Mouse (Mus musculus): Measurements from ENCODE around the gene Mrpl9.

The Mrpl9 gene

DNA sequence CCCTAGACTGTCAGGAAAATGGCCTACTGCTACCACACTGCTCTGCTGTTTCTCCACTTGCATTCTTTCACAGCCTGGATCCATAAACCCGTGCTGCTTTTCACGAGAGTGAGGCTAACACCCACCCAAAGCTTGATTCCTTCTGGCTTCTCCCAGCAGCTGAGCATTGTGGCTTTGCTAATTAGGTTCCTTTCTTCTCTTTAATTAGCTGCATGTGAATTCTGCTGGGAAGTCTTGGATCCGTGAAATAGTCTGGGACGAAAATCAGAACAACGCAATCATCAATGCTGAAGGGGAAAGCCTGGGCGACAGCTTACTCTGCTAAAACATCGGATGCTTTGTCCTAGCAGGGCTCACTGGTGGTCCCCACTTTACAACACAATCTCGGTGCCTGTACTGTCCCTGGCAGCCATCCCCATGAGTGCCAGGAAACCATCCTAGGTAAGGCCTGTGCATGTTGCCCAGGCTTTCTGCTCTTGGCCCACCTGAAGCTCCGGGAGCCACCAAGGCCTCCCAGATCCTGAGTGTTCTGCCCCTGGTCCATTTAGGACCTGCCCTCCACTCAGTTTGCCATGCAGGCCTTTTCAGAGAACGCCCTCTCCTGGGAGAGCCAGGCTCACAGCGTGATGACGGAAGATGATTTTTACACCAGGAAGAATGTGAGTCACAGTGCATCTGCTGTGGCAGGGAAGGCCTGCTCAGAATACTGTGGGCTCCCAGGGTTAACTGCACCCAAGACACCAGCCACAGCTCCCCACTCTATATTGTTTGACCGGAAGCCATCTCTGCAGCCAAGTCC lies 22.7 kb downstream of the Mrpl9 start:
- DNase-seq: no peak

DNA sequence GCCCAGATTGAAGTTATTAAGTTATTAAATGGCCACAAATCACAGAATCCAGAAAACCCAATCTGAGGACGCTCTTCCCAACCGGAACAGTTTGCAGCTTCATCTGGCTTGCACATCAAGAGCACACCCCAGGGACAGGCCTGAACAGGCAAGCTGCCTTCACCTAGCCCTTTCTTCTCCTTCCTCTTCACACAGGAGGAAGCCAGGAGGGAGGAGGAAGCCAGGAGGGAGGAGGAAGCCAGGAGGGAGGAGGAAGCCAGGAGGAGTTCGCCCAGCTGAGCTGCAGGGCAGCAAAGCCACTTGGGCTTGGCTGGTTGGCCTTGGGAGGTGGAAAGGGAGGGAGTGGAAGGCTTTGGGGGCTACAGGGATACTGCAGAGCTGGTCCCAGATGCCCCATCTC lies 25.8 kb downstream of the Mrpl9 start:
- no peak for DNase-seq

- peak; percentile 14 for DNase-seq
Observed at GRCm38 (mm10) chr3:94472447-94473114, 29.5 kb downstream of the Mrpl9 start.

- no peak for DNase-seq
Observed at GRCm38 (mm10) chr3:94473115-94473505, 30.0 kb downstream of the Mrpl9 start.

- DNase-seq: no peak
Observed at GRCm38 (mm10) chr3:94473567-94474232, 30.6 kb downstream of the Mrpl9 start.

- DNase-seq: peak; percentile 48
Observed at GRCm38 (mm10) chr3:94476301-94477035, 33.4 kb downstream of the Mrpl9 start.

DNA sequence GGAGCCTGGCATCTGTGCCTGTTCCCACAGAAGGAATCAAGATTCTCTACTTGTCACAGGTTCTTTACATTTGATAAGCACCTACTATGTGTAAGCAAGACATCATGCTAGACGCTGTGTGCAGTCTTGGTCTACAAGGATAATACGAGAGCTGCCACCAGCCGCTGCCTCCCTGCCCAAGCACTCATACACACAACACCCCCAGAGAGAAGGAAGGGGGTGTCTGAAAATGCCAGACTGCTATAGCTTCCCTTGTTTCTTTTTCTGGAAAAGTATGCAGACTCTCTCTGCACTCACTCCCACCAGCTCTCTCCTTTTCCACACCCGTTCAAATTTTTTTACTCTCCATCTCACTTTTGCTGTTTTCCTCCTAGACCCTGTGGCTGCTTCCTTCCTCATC lies 34.3 kb downstream of the Mrpl9 start:
- DNase-seq: no peak

- no peak for DNase-seq
Observed at GRCm38 (mm10) chr3:94477981-94478422, 34.9 kb downstream of the Mrpl9 start, which contains the start of gene Celf3. Gene Celf3, plus strand, starts transcription at chr3:94478295.

GRCm38 (mm10) chr3:94478591-94479169 lies 35.6 kb downstream of the Mrpl9 start:
- no peak for DNase-seq

DNA sequence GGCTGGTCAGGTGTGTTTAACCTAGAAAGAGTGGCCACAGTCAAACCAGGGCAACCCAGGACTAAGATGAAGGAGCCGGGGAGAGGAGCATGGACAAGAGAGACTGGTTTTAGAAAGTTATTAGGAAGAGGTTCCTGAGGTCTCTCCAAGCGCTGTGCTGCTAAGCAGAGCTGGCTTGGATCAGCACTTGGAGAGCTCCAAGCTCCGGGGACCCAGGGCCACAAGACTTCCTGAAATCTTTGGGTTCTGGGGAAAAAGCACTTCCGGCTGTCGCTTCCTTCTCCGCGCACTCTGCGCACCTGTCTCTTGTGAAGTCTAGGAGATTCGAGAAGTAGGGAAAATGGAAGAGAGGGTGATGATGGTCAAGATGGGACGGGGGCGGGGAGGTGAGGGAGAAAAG lies 36.4 kb downstream of the Mrpl9 start:
- no peak for DNase-seq

DNA sequence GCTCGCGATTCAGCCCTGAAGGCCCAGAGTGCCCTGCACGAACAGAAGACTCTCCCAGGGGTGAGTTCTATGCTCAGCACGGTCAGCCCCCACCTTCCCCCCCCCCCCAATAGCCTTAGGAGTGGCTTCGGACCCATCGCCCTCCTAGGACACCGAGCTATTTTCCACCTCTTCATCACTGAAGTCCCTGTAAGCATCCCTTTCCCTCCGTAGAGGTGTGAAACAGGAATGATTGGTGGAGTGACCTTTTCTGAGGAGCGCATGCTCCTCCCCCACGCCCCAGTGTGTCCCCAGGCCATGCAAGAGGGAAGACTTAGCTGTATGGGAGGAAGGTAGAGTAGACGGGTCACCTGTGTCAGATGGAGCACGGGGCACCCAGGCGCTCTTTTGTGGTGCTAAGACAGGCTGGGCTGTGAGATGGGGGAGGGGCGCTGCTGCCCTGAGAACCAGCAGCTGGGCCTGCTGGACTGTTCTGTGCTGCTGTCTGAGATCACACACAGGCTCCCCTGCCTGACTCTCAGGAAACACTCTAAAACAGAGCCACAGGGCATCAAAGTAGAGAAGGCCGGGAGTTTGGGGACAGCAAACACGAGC lies 37.3 kb downstream of the Mrpl9 start, which contains the start of gene Riiad1:
TSS of gene Riiad1 (minus strand) at position 51 of the 594 bp plus-strand sequence.
- no peak for DNase-seq

DNA sequence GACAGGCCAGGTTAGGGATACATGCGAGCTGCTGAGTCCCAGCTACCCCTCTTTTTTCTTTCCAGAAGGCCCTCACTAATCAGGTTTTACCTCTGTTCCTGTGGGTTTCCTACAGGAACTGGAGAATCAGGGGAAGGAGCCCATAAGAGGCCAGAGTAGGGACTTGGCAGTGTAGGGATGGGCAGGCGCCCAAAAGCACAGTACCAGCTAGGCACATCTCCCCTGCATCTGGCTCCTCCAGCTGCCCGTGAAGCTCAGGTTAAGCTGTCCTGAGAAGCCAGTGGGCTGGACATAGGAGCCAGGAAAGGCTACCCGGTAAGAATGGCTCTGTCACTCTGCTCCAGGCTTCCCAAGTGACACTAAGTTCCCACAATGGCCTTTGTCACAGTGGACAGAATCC lies 38.3 kb downstream of the Mrpl9 start:
- DNase-seq: no peak

- no peak for DNase-seq
Observed at GRCm38 (mm10) chr3:94482764-94483385, 39.8 kb downstream of the Mrpl9 start.

DNA sequence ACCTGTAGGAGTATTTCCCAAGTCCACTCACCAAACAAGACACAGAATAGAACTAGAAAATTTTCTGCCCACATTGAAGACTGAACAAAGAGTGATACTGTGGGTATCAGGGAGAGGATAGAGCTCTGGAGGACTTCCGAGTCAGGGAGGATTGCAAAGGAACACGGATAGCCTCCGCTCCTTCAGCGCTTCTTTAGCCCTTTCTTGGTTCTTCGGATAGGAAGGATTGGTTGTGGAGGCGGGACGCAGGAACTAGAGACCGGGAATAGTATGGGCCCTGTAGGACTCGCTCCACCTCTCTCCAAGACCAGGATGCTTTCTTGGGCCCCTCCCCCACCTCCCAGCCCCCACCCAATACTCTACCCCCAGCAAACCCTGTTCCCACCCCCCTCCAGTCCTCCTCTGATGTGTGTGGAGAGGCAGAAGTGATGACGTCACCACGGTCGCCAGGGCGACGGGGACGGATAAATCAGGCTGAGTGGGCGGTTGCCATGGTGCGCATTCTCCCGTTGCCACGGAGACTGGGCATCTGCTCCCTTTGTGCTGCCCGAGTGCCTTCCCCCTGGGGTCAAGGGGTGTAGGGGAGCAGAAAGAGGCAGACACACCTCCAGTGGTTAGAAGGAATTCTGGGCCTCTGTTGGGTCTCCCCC lies 40.8 kb downstream of the Mrpl9 start:
- no peak for DNase-seq

GRCm38 (mm10) chr3:94485922-94486321 lies 42.8 kb downstream of the Mrpl9 start:
- DNase-seq: no peak

GRCm38 (mm10) chr3:94487581-94487980 lies 44.5 kb downstream of the Mrpl9 start:
- no peak for DNase-seq

GRCm38 (mm10) chr3:94497162-94497561 lies 54.0 kb downstream of the Mrpl9 start:
- no peak for DNase-seq

Data from kidney, adult 18-20 months (tissue).